Mouse (Mus musculus): ENCODE results near the gene Abca1.
A peak's percentile ranks its signal among the peaks of the same experiment; 100 is the strongest.

Gene Abca1

DNA sequence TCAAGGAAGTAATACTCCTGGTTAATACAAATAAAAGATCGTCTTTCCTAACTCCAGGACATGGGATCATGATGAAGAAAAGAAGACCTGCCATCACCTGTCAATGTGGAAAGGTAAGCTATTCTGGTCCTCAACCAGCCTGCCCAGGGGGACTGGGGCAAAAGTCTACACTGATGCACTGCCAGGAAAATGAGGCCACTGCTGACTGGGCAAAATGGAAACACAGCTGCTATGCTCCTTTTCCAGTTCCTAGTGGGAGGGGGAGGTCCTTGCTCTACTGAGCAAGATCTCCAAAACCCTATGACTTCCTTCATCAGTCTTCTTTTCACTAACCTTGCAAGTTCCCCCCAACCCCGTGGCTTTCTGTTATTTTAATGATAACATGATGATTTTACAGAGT lies 73.1 kb downstream of the Abca1 start:
- DNase-seq (ENCODE audit: low spot score in 2 of 2), result no peak

DNA sequence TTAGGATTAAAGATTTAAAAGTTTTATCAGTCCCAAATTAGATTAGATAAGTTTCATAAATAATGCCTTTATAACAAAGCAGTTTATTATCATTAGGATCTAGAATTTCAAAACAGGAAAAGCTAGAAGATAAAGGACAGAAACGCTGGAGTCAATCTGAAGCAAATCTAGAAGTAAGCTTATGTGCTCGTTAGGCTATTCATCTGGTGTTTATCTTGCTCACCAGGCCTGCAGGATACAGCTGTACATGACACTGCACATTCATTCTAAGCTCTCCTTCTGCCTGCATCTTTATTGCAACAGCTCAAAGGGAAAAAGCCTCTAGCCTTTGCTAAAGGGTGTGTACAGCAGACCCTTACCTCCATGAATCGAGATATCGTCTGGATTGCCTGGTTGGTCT lies 74.1 kb downstream of the Abca1 start:
- DNase-seq (ENCODE audit: low spot score in 2 of 2), result no peak

- no peak for DNase-seq (ENCODE audit: low spot score in 2 of 2)
These were observed 76.6 kb downstream of the Abca1 start for GRCm38 (mm10) chr4:53083071-53083470.

DNA sequence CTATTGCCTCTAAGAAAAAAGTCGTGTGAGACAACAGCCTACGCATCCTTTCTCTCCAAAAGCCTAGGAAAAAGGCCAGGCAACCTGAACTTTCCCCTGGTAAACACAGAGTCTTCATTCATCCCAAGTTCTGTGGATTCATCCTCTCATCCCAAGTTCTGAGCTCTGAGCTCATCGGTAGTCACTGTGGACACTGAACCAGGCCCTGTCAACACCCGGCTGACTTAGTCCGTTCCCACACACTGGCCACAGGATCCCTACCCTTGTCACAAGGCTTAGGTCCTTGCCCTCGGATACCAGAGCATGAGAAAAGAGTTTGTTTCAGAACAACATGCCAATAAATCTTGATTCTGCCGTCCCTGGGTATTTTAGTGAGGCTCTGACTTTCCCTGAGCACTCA lies 77.2 kb downstream of the Abca1 start:
- no peak for DNase-seq (ENCODE audit: low spot score in 2 of 2)

- DNase-seq (ENCODE audit: low spot score in 2 of 2), result no peak
These were observed 77.8 kb downstream of the Abca1 start for GRCm38 (mm10) chr4:53081851-53082250.

GRCm38 (mm10) chr4:53080290-53080689 lies 79.4 kb downstream of the Abca1 start:
- no peak for DNase-seq (ENCODE audit: low spot score in 2 of 2)

DNA sequence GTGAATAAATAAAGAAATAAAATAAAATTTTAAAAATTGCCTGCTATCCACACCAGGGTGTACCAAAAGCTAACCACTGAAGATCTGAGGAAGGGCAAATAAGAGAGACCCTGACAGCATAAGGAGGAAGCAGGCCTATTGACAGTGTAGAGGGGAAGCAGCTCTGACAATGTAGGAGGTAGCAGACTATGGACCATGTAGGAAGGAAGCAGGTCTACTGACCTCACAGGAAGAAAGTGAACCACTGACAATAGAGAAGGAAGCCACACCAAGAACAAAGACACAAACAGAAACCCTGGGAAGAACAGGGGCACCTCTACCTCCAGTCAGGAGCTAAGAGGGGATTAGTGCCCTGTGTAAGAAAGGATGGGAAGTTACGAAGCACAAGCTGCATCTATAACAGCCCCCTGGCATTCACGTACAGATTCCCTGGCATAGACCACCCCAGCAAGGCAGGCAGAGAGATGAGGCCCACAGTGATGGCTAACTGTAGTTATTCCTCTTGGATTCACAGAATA lies 80.8 kb downstream of the Abca1 start:
- no peak for DNase-seq (ENCODE audit: low spot score in 2 of 2)

- DNase-seq (ENCODE audit: low spot score in 2 of 2), result no peak
These were observed 82.8 kb downstream of the Abca1 start for GRCm38 (mm10) chr4:53076788-53077350.

DNA sequence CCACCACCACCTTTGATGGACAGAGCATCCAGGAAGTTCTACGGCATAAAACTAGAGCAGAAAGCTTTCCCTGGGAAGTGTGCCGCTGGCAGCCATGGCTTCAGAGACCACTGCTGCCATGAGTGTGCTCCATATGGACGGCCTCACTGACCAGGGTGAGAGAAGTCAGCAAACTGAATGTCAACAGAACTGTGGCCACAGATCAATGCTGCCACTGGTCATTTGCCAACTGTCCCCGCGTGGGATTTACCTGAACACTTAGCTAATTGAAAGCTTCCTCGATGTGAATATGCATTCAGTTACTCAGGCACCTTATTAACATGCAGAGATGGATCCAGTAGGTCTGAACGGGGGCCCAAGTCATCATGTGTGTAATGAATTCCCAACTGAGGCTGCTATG lies 86.7 kb downstream of the Abca1 start:
- DNase-seq (ENCODE audit: low spot score in 2 of 2), result no peak

- DNase-seq (ENCODE audit: low spot score in 2 of 2), result no peak
These were observed 97.2 kb downstream of the Abca1 start for GRCm38 (mm10) chr4:53062301-53063008.

GRCm38 (mm10) chr4:53046238-53047022 lies 113.3 kb downstream of the Abca1 start:
- no peak for DNase-seq (ENCODE audit: low spot score in 2 of 2)

GRCm38 (mm10) chr4:53045807-53046206 lies 113.9 kb downstream of the Abca1 start:
- DNase-seq (ENCODE audit: low spot score in 2 of 2), result no peak

DNA sequence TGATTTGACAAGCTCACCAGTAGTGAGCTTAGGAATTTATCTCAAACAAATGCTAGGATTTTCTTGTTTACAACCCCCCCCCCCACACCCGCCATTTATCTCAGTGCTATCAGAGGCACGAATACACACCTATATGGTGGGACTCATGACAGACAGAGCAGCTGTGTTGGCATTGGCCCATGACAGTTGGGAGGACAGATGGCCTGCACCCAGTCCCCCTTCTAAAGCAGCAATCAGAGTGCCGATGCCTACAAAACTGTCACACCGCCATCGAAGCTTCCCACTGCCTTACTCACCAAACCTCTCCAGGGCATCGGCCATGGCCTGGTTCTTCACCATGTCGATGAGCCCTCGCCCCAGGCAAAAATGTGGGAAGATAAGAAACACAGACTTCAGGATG lies 115.9 kb downstream of the Abca1 start:
- DNase-seq (ENCODE audit: low spot score in 2 of 2), result no peak

DNA sequence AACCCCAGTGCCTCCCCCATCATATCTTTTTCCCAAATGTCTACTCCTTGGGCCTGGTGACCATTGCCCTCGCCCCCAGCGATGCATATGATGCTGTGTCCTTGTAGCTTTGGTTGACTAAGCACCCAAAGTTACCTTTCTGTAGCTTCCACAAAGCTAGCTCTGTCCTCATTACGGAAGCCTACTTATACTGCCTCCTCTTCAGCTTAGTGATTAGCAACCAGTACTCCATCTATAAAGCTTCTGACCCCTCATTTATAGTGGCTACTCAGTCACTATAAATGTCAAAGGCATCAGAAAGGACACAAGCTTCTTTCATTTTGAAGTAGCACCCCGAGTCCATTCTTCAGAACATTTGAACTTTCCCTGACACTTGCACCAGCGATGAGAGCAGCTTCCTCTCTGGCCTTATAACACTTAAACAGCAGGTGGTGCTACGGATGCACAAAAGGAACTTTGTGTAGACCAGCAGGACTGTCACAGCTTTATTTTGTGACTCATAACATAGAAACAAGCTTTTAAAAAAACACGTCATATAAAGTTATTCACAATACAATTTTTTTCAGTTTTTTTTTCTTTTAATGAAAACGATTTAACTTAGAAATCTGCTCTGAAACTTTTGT lies 129.3 kb downstream of the Abca1 start:
- no peak for DNase-seq (ENCODE audit: low spot score in 2 of 2)

GRCm38 (mm10) chr4:53027811-53028210 lies 131.9 kb downstream of the Abca1 start:
- DNase-seq (ENCODE audit: low spot score in 2 of 2), result no peak

DNA sequence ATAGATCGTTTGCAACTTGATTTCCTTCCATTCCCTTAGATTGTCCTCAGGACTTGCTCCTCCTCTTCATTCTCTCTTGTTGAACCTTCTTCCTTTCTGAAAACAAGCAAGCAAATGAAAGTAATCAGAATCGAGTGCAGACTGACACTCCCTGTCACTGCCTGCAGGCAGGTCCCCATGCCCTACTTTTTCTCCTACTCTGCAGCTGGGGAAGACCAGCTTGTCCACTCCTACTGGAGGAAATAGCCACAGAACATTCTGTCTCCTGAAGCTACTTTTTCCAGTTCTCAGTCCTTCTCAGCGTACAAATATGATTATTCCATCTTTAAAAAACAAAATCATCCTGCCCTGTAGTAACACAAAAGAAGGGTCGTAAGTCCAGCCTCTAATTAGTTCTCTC lies 135.3 kb downstream of the Abca1 start:
- DNase-seq (ENCODE audit: low spot score in 2 of 2), result no peak

GRCm38 (mm10) chr4:53023189-53023925 lies 136.3 kb downstream of the Abca1 start:
- DNase-seq (ENCODE audit: low spot score in 2 of 2), result no peak

DNA sequence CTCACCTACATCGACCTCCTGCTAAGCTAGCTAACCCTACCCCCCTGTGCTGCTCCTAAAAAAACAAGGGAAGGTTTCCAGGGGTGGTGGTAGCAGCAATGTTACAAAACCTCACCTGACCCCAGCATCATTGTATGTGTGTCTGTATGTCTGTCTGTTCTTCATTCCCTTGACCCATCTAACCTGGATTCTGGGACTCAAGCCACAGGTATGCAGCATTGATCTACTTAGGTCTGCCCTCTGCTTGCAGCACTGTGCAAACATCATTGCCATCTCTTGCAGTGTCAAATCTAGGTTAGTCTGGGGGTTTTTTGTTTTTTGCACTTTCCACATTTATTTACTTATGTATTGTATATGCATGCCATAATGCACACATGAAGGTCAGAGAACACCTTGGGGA lies 141.3 kb downstream of the Abca1 start:
- DNase-seq (ENCODE audit: low spot score in 2 of 2), result no peak

DNA sequence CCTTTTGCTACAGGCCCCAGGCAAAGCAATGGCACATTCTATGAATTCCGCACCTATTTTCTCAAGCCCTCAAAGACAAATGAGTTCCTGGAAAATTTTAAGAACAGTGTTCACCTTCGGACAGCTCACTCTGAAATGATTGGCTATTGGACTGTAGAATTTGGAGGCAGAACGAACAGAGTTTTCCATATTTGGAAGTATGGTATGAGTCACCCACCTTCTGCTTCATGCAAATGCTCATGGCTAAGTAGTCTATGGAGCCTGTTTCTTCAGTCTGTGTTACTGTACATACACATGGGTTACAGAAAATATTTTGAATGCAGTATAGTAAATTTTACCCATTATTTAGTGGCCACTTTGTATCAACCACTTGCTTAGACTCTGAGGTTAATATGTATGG lies 144.7 kb downstream of the Abca1 start:
- DNase-seq (ENCODE audit: low spot score in 2 of 2), result no peak

- no peak for DNase-seq (ENCODE audit: low spot score in 2 of 2)
These were observed 145.3 kb downstream of the Abca1 start for GRCm38 (mm10) chr4:53014421-53014820.

GRCm38 (mm10) chr4:53011732-53012361 lies 147.8 kb downstream of the Abca1 start, which contains the start of gene Nipsnap3b:
Nipsnap3b (plus strand) TSS chr4:53011880.
- peak; percentile 91 to 94 for DNase-seq (ENCODE audit: low spot score in 2 of 2)
